Mouse (Mus musculus): ENCODE results near the gene Olfr1393. TPM values are rescaled to one million over a fixed set of nuclear protein-coding genes. Genes with fewer than 3 reads are reported as not detected.
A peak's percentile ranks its signal among the peaks of the same experiment; 100 is the strongest.

Gene Olfr1393
- polyA plus RNA-seq, 1 experiment from 2014 or later: not detected

GRCm38 (mm10) chr11:49260598-49261312, 17.3 kb upstream of the Olfr1393 start:
- H3K27ac ChIP-seq (ENCODE audit: low read depth, low read length): no peak overlapping the region
- no peak overlapping the region for H3K4me2 ChIP-seq
- H3K36me3 ChIP-seq (ENCODE audit: control insufficient read depth, insufficient read depth, low read length): peaks cover 16% of the 10 kb centered on the region
- 93% methylated on average over 21 of the region's 21 CpGs for WGBS (ENCODE audit: insufficient replicate concordance)
- H3K9ac ChIP-seq (ENCODE audit: low read depth, low read length): no peak overlapping the region
- no peaks in the 10 kb centered on the region for H3K4me1 ChIP-seq (ENCODE audit: control insufficient read depth, insufficient read depth, low read length)
- no peak overlapping the region for H3K4me3 ChIP-seq (ENCODE audit: low read depth, low read length)
- ATAC-seq (replicated peaks; ENCODE audit: insufficient number of reproducible peaks, low FRiP score, low TSS enrichment): no peak
- H3K27me3 ChIP-seq (ENCODE audit: control insufficient read depth, insufficient read depth, low read length): no peaks in the 10 kb centered on the region
- H3K9me3 ChIP-seq (replicated peaks; ENCODE audit: control insufficient read depth, low read length): no peaks in the 10 kb centered on the region

GRCm38 (mm10) chr11:49261313-49261855, 16.7 kb upstream of the Olfr1393 start:
- no peaks in the 10 kb centered on the region for H3K27me3 ChIP-seq (ENCODE audit: control insufficient read depth, insufficient read depth, low read length)
- H3K36me3 ChIP-seq (ENCODE audit: control insufficient read depth, insufficient read depth, low read length): peaks cover 16% of the 10 kb centered on the region
- H3K9me3 ChIP-seq (replicated peaks; ENCODE audit: control insufficient read depth, low read length): no peaks in the 10 kb centered on the region
- H3K27ac ChIP-seq (ENCODE audit: low read depth, low read length): no peak overlapping the region
- no peak overlapping the region for H3K4me2 ChIP-seq
- no peaks in the 10 kb centered on the region for H3K4me1 ChIP-seq (ENCODE audit: control insufficient read depth, insufficient read depth, low read length)
- ATAC-seq (replicated peaks; ENCODE audit: insufficient number of reproducible peaks, low FRiP score, low TSS enrichment): no peak
- 93% methylated on average over 14 of the region's 14 CpGs for WGBS (ENCODE audit: insufficient replicate concordance)
- H3K4me3 ChIP-seq (ENCODE audit: low read depth, low read length): no peak overlapping the region
- H3K9ac ChIP-seq (ENCODE audit: low read depth, low read length): no peak overlapping the region

GRCm38 (mm10) chr11:49262286-49262685, 15.8 kb upstream of the Olfr1393 start:
- Histone ChIP-seq H3K9me3 (replicated peaks; ENCODE audit: control insufficient read depth, low read length) (no peaks in the 10 kb centered on the region), H3K4me3 (ENCODE audit: low read depth, low read length) (no peak overlapping the region), H3K9ac (ENCODE audit: low read depth, low read length) (no peak overlapping the region), H3K4me2 (no peak overlapping the region), H3K27ac (ENCODE audit: low read depth, low read length) (no peak overlapping the region), H3K36me3 (ENCODE audit: control insufficient read depth, insufficient read depth, low read length) (peaks cover 16% of the 10 kb centered on the region), H3K27me3 (ENCODE audit: control insufficient read depth, insufficient read depth, low read length) (no peaks in the 10 kb centered on the region), H3K4me1 (ENCODE audit: control insufficient read depth, insufficient read depth, low read length) (no peaks in the 10 kb centered on the region)
- ATAC-seq (replicated peaks; ENCODE audit: insufficient number of reproducible peaks, low FRiP score, low TSS enrichment): no peak
- 91% methylated on average over 5 of the region's 5 CpGs for WGBS (ENCODE audit: insufficient replicate concordance)

- Histone ChIP-seq H3K4me1 (ENCODE audit: control insufficient read depth, insufficient read depth, low read length) (no peaks in the 10 kb centered on the region), H3K4me2 (no peak overlapping the region), H3K27me3 (ENCODE audit: control insufficient read depth, insufficient read depth, low read length) (no peaks in the 10 kb centered on the region), H3K36me3 (ENCODE audit: control insufficient read depth, insufficient read depth, low read length) (peaks cover 16% of the 10 kb centered on the region), H3K9ac (ENCODE audit: low read depth, low read length) (no peak overlapping the region), H3K27ac (ENCODE audit: low read depth, low read length) (no peak overlapping the region), H3K9me3 (replicated peaks; ENCODE audit: control insufficient read depth, low read length) (no peaks in the 10 kb centered on the region), H3K4me3 (ENCODE audit: low read depth, low read length) (no peak overlapping the region)
- WGBS (ENCODE audit: insufficient replicate concordance): 92% methylated on average over 6 of the region's 6 CpGs
- ATAC-seq (replicated peaks; ENCODE audit: insufficient number of reproducible peaks, low FRiP score, low TSS enrichment): no peak
Observed at GRCm38 (mm10) chr11:49263149-49263548, 15.0 kb upstream of the Olfr1393 start.

GRCm38 (mm10) chr11:49264081-49264480, 14.0 kb upstream of the Olfr1393 start:
- no peak for ATAC-seq (replicated peaks; ENCODE audit: insufficient number of reproducible peaks, low FRiP score, low TSS enrichment)
- Histone ChIP-seq H3K4me3 (ENCODE audit: low read depth, low read length) (no peak overlapping the region), H3K9me3 (replicated peaks; ENCODE audit: control insufficient read depth, low read length) (no peaks in the 10 kb centered on the region), H3K27me3 (ENCODE audit: control insufficient read depth, insufficient read depth, low read length) (no peaks in the 10 kb centered on the region), H3K9ac (ENCODE audit: low read depth, low read length) (no peak overlapping the region), H3K4me1 (ENCODE audit: control insufficient read depth, insufficient read depth, low read length) (no peaks in the 10 kb centered on the region), H3K27ac (ENCODE audit: low read depth, low read length) (no peak overlapping the region), H3K36me3 (ENCODE audit: control insufficient read depth, insufficient read depth, low read length) (peaks cover 16% of the 10 kb centered on the region), H3K4me2 (no peak overlapping the region)
- 88% methylated on average over 7 of the region's 7 CpGs for WGBS (ENCODE audit: insufficient replicate concordance)

GRCm38 (mm10) chr11:49264622-49265021, 13.5 kb upstream of the Olfr1393 start:
- peaks cover 16% of the 10 kb centered on the region for H3K36me3 ChIP-seq (ENCODE audit: control insufficient read depth, insufficient read depth, low read length)
- ATAC-seq (replicated peaks; ENCODE audit: insufficient number of reproducible peaks, low FRiP score, low TSS enrichment): no peak
- no peak overlapping the region for H3K9ac ChIP-seq (ENCODE audit: low read depth, low read length)

GRCm38 (mm10) chr11:49265101-49265500, 13.0 kb upstream of the Olfr1393 start:
- no peaks in the 10 kb centered on the region for H3K4me1 ChIP-seq (ENCODE audit: control insufficient read depth, insufficient read depth, low read length)
- no peak overlapping the region for H3K9ac ChIP-seq (ENCODE audit: low read depth, low read length)
- no peak overlapping the region for H3K4me3 ChIP-seq (ENCODE audit: low read depth, low read length)
- WGBS (ENCODE audit: insufficient replicate concordance): 91% methylated on average over 8 of the region's 8 CpGs
- H3K36me3 ChIP-seq (ENCODE audit: control insufficient read depth, insufficient read depth, low read length): peaks cover 16% of the 10 kb centered on the region
- no peak overlapping the region for H3K4me2 ChIP-seq
- no peaks in the 10 kb centered on the region for H3K27me3 ChIP-seq (ENCODE audit: control insufficient read depth, insufficient read depth, low read length)
- no peak for ATAC-seq (replicated peaks; ENCODE audit: insufficient number of reproducible peaks, low FRiP score, low TSS enrichment)
- no peak overlapping the region for H3K27ac ChIP-seq (ENCODE audit: low read depth, low read length)
- H3K9me3 ChIP-seq (replicated peaks; ENCODE audit: control insufficient read depth, low read length): no peaks in the 10 kb centered on the region

More at GRCm38 (mm10) chr11:49264622-49265021, 13.5 kb upstream of the Olfr1393 start:
- H3K9me3 ChIP-seq (replicated peaks; ENCODE audit: control insufficient read depth, low read length): no peaks in the 10 kb centered on the region
- 79% methylated on average over 11 of the region's 11 CpGs for WGBS (ENCODE audit: insufficient replicate concordance)
- no peak overlapping the region for H3K27ac ChIP-seq (ENCODE audit: low read depth, low read length)
- H3K4me1 ChIP-seq (ENCODE audit: control insufficient read depth, insufficient read depth, low read length): no peaks in the 10 kb centered on the region
- no peak overlapping the region for H3K4me3 ChIP-seq (ENCODE audit: low read depth, low read length)
- H3K4me2 ChIP-seq: no peak overlapping the region
- H3K27me3 ChIP-seq (ENCODE audit: control insufficient read depth, insufficient read depth, low read length): no peaks in the 10 kb centered on the region

GRCm38 (mm10) chr11:49266671-49267070, 11.4 kb upstream of the Olfr1393 start:
- no peaks in the 10 kb centered on the region for H3K9me3 ChIP-seq (replicated peaks; ENCODE audit: control insufficient read depth, low read length)
- no peak for ATAC-seq (replicated peaks; ENCODE audit: insufficient number of reproducible peaks, low FRiP score, low TSS enrichment)
- 40% methylated on average over 6 of the region's 6 CpGs for WGBS (ENCODE audit: insufficient replicate concordance)
- no peaks in the 10 kb centered on the region for H3K27me3 ChIP-seq (ENCODE audit: control insufficient read depth, insufficient read depth, low read length)
- no peak overlapping the region for H3K9ac ChIP-seq (ENCODE audit: low read depth, low read length)
- H3K4me3 ChIP-seq (ENCODE audit: low read depth, low read length): no peak overlapping the region
- H3K4me1 ChIP-seq (ENCODE audit: control insufficient read depth, insufficient read depth, low read length): no peaks in the 10 kb centered on the region
- H3K4me2 ChIP-seq: no peak overlapping the region
- H3K27ac ChIP-seq (ENCODE audit: low read depth, low read length): peak overlapping the region; percentile 36
- H3K36me3 ChIP-seq (ENCODE audit: control insufficient read depth, insufficient read depth, low read length): peaks cover 2% of the 10 kb centered on the region

GRCm38 (mm10) chr11:49267316-49267715, 10.8 kb upstream of the Olfr1393 start:
- Histone ChIP-seq H3K4me3 (ENCODE audit: low read depth, low read length) (no peak overlapping the region), H3K27ac (ENCODE audit: low read depth, low read length) (peak overlapping the region; percentile 50), H3K9me3 (replicated peaks; ENCODE audit: control insufficient read depth, low read length) (no peaks in the 10 kb centered on the region), H3K4me2 (no peak overlapping the region), H3K27me3 (ENCODE audit: control insufficient read depth, insufficient read depth, low read length) (no peaks in the 10 kb centered on the region), H3K4me1 (ENCODE audit: control insufficient read depth, insufficient read depth, low read length) (no peaks in the 10 kb centered on the region), H3K36me3 (ENCODE audit: control insufficient read depth, insufficient read depth, low read length) (no peaks in the 10 kb centered on the region; the same call in none of the 2 replicates), H3K9ac (ENCODE audit: low read depth, low read length) (no peak overlapping the region)
- ATAC-seq (replicated peaks; ENCODE audit: insufficient number of reproducible peaks, low FRiP score, low TSS enrichment): no peak
- WGBS (ENCODE audit: insufficient replicate concordance): 77% methylated on average over 10 of the region's 10 CpGs

All from heart, embryonic 11.5 days (tissue).